Mouse (Mus musculus): ENCODE results near the gene Gabpa.

The Gabpa gene

GRCm38 (mm10) chr16:84873805-84874204 is 39.1 kb downstream of the Gabpa start:
- no peak for DNase-seq

DNA sequence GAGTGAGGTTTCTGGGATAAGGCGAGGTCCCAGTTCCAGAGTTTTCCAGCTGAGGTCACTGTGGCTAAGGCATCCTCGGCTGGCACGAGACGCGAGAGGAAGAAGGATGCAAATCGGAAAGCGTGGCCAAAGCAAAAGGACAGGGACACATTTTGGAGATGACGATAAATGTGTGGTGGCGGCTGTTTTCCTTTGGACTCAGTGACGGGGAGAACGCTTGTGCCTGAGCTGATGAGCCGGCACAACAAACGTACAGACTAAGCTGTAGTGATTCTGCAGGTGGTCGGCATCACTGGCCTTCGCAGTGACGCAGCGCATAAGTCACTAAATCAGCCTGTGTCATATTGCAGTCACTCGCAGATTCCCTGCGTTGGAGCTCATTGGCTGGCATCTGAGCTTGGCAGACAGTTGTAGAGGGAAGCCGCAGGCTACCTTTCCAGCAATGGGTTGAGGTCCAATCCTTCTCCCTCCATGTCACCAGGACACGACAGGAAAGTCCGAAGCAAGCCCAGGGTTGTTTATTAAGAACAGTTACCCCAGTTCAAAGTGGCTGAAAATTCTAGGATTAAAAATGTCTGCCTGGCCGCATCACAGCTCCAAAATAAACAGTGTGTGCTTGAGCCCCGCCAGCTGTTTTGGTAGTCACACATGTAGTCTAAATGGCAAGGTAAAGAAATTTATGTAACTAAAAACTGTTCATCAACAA is 40.4 kb downstream of the Gabpa start:
- DNase-seq: peak; percentile 51

- no peak for DNase-seq
Observed at GRCm38 (mm10) chr16:84875718-84876035, 41.0 kb downstream of the Gabpa start.

- no peak for DNase-seq
Observed at GRCm38 (mm10) chr16:84876082-84876481, 41.4 kb downstream of the Gabpa start.

DNA sequence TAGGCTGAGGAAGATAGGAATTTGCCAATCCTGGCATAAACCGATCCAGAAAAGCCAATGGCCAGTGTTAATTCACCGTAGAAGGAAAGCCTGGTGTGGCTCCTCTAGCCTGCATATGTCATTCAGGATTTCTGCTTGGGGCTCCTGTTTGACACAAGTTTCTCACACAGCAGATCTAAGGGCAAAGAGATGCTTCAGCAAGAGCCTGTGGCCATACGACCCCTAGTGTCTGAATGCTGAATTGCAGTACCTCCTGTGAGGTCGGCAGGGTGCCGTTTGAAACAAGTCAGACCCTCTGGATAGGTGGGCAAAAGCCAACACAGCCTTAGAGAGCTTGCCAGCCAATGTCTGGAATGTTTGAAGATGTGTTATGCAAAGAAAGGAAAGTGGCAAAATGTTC is 44.4 kb downstream of the Gabpa start:
- peak; percentile 83 for DNase-seq

DNA sequence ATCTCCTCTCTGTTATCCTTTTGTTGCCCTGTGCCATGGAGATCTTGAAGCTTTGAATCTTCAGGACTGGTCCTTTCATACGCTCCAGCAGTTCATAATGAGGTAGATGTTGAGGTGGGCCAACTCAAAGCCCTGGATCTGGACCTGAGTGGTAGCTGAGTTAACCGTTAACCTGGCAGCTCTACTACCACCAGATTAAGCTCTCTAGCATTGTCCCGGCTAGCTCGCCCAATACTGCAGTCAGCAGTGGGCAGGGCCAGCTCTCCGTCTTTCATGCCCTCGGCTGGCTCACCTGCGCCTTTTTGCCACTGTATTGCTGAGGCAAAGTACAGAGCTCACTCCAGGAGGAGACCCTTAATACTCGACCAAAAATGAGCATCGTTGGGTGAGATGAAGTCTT is 46.4 kb downstream of the Gabpa start:
- DNase-seq: no peak

DNA sequence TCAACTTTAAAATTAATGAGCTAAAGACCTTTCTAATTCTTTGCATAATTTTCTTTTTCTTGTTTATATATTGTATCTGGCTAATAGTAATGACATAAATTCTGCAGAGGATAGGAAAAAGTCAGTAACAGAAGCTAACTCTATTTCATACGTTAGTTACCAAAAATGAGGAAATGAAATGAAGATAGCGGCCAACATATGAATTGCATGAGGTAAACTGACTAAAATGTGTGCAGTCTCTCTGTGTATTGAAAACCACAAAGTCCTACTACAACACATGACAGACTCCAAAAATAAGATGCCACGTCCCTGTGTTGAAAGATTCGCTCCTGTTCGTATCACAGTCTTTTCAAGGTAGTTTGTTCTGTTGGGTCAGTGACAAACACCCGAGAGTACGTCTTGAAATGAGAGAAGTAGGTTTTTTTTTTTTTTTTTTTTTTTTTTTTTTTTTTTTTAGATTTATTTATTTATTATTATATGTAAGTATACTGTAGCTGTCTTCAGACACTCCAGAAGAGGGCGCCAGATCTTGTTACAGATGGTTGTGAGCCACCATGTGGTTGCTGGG is 47.1 kb downstream of the Gabpa start:
- no peak for DNase-seq

- DNase-seq: no peak
Observed at GRCm38 (mm10) chr16:84884572-84884971, 49.8 kb downstream of the Gabpa start.

DNA sequence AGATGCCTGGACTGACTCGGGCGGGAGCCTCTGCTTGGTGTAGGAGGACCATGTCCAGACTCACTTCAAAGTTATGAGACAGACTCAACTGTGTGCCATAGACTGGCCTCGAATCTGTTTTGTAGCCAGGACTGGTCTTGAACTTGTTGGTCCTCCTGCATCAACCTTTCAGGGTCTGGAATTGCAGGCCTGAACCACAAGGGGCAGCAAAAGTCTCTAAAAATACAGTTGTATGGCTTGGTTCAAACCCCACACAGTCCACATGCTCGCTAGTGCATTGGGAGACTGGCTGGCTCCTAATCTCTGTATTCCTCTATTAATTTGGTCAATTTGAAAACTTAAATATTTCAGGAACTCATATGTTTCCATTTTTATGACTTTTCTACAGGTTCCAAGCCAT is 68.3 kb downstream of the Gabpa start:
- no peak for DNase-seq

GRCm38 (mm10) chr16:84911477-84912165 is 76.9 kb downstream of the Gabpa start:
- no peak for DNase-seq

All from kidney, postnatal 10 days (tissue).